Mouse (Mus musculus): ENCODE measurements around the gene Nr2c2ap.

Gene Nr2c2ap

GRCm38 (mm10) chr8:70131166-70131883 lies at the start of gene Nr2c2ap:
Gene Nr2c2ap, plus strand, starts transcription at chr8:70131333.
- peak; percentile 54 to 76 for DNase-seq (ENCODE audit: low spot score in 2 of 2)

GRCm38 (mm10) chr8:70081976-70082375 lies 49.2 kb upstream of the Nr2c2ap start:
- DNase-seq (ENCODE audit: low spot score in 2 of 2) = no peak

DNA sequence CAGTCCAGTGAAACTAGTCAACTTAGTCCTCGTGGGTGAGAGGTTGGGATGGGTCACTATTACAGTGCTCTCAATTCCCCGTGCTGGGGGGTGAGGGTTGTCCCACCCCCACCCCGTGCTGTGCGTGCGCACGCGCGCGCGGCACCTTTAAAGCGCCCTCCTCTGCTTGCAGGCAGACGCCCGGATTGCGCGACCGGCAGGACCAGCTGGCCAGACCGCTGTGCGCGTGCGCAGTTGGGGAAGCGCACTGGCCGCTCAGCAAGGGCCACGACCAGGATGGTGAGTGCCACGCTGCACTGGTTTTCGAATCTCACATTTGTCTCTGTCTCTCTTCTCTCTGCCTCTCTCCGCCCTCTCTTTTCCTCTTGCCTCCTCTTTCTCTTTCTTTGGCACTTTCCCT lies 47.8 kb upstream of the Nr2c2ap start, which contains the start of gene Hapln4:
Gene Hapln4, plus strand, starts transcription at position 173 of the 400 bp plus-strand sequence.
- peak in 1 of 2 experiments; percentile 49 for DNase-seq (ENCODE audit: low spot score in 2 of 2)

DNA sequence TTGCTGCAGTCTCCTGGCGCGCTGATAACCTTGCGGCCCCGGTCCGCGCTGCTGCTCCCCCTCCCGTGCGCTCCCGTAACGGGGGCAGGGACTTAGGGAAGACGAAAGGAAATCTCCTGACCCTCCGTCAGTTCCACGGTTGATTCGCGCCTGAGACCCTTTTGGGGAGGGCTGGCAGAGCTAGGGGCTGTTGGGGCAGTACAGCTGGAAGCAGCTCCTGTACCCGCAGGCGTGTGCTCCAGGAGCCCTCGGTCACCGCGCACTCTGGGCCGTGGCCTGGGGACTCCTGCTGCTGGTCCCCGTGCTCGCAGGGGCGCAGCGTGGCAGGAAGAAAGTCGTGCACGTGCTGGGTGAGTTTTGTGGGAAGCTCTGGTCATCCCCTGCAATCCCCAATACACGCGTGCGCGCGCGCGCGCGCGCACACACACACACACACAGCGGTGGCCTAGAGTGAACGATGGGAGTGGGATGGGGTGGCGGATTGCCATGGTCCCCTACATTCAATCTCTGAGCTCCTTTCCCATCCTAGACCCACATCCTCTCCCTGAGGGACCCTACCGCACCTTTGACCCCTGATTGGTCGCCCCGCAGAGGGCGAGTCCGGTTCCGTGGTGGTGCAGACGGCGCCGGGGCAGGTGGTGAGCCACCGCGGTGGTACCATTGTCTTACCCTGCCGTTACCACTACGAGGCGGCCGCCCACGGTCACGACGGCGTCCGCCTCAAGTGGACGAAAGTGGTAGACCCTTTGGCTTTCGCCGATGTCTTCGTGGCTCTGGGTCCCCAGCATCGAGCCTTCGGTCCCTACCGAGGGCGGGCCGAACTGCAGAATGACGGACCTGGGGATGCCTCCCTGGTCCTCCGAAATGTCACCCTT lies 46.7 kb upstream of the Nr2c2ap start:
- DNase-seq (ENCODE audit: low spot score in 2 of 2) = peak in 1 of 2 experiments; percentile 32

DNA sequence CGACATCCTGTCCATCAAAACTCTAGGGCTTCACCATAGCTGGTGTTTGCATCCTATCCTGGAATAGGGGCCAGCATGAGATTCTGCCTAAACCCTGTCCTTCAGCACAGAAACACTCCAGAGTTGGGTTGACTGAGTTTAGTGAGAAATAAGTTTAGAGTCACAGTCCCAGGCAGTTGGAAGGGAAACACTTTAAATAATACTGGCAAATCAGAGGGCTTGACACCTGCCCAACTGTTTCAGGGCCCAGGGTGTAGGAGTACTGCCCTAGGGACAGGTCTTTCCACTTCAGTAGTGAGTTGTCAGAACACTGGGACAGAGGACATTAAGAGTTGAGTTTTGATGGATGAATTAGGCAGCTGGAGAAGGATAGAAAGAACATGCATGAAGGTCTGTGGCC lies 45.0 kb upstream of the Nr2c2ap start:
- DNase-seq (ENCODE audit: low spot score in 2 of 2) = no peak

DNA sequence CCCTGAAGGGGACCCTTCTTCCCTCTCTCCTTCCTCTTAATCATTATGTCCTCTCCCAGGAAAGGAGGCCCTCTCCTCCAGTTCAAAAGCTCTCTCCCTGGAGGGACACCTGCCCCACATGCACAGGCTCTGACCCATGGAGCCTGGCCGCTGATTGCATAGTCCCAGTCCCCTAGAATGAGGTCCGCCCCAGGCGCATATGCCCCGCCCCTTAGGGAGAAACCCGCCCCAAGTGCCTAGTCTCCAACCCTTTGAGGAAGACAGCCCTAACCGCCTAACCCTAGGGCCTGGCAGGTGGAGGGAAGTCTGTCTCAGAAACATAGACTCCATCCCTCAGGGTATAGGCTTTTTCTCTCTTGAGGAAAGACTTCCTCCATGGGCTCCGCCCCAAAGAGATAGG lies 43.9 kb upstream of the Nr2c2ap start:
- no peak for DNase-seq (ENCODE audit: low spot score in 2 of 2)

DNA sequence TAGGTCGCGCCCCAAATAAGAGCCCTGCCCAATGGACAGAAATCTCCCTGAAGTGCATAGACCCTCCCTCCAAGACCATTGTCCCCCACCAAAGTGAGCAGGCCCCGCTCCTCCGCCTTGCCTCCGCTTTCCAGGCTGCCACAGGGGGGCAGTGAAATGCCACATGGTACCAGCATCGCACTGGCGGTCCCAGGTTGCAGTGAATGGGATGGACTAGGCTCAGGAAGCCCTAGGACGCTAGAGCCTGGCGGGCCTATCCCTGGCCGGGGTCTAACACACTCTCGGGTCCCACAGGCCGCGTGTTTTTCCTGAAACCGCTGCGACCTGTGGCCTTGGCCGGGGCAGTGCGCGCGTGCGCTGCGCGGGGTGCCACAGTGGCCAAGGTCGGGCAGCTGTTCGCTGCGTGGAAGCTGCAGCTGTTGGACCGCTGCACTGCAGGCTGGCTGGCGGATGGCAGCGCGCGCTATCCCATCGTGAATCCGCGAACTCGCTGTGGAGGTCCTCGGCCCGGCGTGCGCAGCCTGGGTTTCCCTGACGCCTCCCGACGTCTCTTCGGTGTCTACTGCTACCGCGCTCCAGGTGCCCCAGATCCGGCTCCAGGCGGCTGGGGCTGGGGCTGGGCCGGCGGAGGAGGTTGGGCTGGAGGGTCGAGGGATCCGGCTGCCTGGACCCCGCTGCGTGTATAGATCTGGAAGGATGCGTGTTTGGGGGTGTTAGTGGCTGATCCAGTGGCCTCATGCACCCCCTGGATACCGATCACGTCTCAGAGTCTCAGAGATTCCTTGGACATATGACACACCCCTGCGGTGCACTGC lies 43.1 kb upstream of the Nr2c2ap start:
- DNase-seq (ENCODE audit: low spot score in 2 of 2) = peak in 1 of 2 experiments; percentile 51

DNA sequence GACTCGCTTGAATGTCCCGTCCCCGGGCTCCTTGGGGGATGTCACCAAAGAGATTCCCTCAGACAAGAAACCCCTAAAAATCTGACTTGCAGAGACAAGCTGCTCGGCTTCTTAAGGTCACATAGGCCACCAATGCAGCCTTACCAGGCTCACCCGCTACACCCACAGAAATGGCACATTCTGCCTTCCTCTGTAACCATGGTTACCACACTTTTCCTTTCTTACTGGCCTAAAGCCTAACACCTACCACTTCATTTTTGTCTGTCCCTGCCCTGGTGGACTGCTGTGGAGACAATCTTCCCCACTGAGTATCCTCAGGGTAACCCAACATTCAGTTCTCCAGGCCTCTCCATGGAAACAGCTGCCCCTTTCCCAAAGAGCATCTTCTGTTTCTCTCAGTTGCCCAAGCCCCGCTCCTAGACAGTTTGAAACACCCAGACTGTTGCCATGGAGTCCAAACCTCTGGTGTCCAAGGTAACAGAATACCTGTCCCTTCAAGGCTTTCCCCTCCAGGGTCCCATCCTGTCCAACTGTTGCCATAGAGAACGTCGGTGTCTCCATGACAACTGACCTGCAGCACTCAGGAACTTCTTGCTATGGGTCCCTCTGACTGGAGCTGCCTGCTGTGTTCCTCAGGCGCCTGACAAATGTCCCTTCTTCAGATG lies 41.7 kb upstream of the Nr2c2ap start:
- DNase-seq (ENCODE audit: low spot score in 2 of 2) = no peak

GRCm38 (mm10) chr8:70092786-70093185 lies 38.3 kb upstream of the Nr2c2ap start:
- no peak for DNase-seq (ENCODE audit: low spot score in 2 of 2)

DNA sequence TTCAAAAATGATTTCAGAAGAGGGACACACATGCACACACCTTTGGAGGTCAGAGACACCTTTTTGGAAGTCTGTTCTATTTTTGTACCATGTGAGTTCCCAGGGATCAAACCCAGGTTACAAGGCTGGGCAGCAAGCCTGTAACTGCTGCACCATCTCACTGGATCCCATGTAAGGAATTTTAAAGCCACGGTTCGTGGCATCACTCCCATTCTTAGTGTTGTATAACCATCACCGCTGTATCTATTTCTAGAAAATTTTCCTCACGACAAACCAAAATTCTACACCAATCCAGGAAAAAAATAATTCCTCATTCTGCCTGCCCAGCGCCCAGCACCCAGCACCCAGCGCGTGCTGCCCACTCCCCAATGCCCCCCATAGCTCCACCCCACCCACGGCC lies 31.9 kb upstream of the Nr2c2ap start:
- DNase-seq (ENCODE audit: low spot score in 2 of 2) = no peak

GRCm38 (mm10) chr8:70100241-70100640 lies 30.9 kb upstream of the Nr2c2ap start:
- no peak for DNase-seq (ENCODE audit: low spot score in 2 of 2)

GRCm38 (mm10) chr8:70104506-70104905 lies 26.6 kb upstream of the Nr2c2ap start:
- no peak for DNase-seq (ENCODE audit: low spot score in 2 of 2)

DNA sequence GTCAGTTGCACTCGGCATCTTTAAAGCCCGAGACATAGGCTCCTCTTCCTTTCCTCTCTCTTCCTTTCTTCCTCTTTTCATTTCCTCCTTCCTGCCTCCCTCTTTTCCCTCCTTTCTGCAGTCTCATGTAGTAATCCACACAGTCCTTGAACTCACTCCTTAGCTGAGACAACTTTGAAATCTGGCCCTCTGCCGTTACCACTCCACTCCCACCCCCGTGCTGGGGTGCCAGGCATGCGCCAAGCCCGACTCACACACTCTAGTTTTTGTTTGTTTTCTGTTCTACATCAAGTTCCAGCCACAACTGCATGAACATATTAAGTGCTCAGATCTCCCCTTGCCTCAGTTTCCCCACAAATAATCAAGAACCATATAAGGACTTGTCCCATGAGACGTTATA lies 26.2 kb upstream of the Nr2c2ap start:
- DNase-seq (ENCODE audit: low spot score in 2 of 2) = no peak

DNA sequence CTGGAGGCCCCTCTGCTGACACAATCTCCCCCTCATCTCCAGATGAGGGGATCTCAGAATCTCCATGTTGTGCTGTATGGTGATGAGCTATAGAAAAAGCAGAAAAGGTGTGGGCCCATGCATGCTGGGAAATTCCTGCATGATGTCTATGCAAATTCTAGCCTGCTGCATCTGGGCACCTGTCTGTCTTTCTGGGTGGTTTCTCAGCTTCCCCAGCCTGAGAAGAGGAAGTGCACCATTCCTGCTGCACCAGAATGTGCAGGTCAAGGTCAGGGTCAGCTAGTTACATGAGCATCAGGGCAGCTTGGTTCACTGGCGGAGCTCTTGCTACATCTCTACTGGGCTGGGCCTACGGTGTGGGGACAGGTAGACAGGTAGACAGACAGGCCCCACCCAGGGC lies 20.7 kb upstream of the Nr2c2ap start:
- DNase-seq (ENCODE audit: low spot score in 2 of 2) = no peak

GRCm38 (mm10) chr8:70111192-70111795 lies 19.8 kb upstream of the Nr2c2ap start:
- no peak for DNase-seq (ENCODE audit: low spot score in 2 of 2)

GRCm38 (mm10) chr8:70112401-70113016 lies 18.6 kb upstream of the Nr2c2ap start:
- no peak for DNase-seq (ENCODE audit: low spot score in 2 of 2)

DNA sequence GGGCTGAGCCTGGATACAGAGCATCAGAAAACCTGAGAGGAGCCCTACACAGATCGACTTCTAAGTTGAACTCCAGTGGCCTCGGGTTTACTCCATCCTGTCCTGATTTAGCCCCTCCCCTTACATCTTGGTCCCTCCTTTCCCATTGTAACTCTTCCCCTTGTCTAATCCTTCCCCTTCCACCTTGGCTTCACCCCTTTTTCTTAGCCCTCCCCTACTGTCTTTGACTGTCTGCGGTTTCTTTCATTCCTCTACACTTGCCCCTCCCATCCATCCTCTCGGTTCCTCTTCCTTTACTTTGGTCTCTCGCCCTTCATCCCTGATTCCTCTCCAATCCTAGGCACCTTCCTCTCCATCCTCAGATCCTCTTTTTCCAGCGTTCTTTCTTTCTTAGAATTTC lies 16.6 kb upstream of the Nr2c2ap start:
- no peak for DNase-seq (ENCODE audit: low spot score in 2 of 2)

- no peak for DNase-seq (ENCODE audit: low spot score in 2 of 2)
These were observed 16.2 kb upstream of the Nr2c2ap start for GRCm38 (mm10) chr8:70114892-70115291.

GRCm38 (mm10) chr8:70117611-70118010 lies 13.5 kb upstream of the Nr2c2ap start:
- no peak for DNase-seq (ENCODE audit: low spot score in 2 of 2)

Data from cerebellum, postnatal 4 days (tissue).